In the genomic region with DNA sequence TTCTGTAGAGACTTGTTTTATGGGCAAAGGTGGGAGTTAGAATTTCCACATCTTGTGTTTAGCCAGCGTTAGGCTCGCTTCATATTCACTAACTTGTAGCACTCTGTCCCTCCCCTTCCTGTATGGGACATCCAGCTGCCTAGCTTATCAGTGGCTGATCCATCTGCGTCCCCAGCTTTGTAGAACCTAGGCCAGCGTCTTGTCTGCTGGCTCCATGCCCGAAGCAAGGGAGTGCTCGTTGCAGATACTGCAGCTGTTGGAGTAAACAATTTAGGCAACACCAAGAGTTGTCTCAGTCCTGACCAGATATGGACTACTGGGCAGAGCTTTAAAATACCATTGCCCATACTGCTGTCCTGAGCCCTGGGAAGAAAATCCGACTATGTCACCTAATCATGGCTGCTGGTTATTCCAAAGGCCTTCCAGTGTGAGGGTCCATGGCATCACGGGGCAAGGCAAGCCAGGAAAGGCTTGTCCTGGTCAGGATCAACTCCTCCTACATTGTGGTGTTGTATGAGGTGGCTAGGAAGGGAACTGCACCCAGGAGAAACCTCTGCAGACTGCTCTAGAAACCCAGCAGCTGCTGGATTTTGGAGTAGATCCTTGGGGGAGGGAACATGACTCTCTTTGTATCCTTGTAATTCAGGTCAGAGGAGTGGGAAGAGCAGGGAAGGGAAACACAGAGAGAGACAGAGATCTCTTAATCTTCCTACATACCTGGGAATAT, we compare ENCODE assay signal across 8 mouse cellular contexts.
A peak's percentile ranks its signal among the peaks of the same experiment; 100 is the strongest.
DNase-seq lines count a peak whose midpoint lies in the region; ATAC-seq and TF ChIP-seq lines count a peak whose summit lies in the region.

No protein-coding gene starts in this region.

- no peak overlapping the region for H3K27ac ChIP-seq in intestine, postnatal 0 days (ENCODE audit: low read depth, low read length)
- H3K27ac ChIP-seq in forebrain, embryonic 13.5 days: no peak overlapping the region

- ATAC-seq in erythroid progenitor cell, adult 5-6 weeks (replicated peaks; ENCODE audit: low FRiP score, poor library complexity, severe bottlenecking): peak; percentile 97
- ATAC-seq in intestine, postnatal 0 days: 0 out of 2 replicates have a peak, but pooled peaks have one; percentile 19
- ATAC-seq in forebrain, embryonic 13.5 days: no peak

- H3K9me3 ChIP-seq in intestine, postnatal 0 days (ENCODE audit: control insufficient read depth): no peaks in the 10 kb centered on the region
- H3K9me3 ChIP-seq in forebrain, embryonic 13.5 days (replicated peaks): no peaks in the 10 kb centered on the region

- H3K4me3 ChIP-seq in intestine, postnatal 0 days (ENCODE audit: low read depth, low read length): no peak overlapping the region
- H3K4me3 ChIP-seq in forebrain, embryonic 13.5 days: no peak overlapping the region

- DNase-seq in gastrocnemius, adult 18-20 months (ENCODE audit: low spot score): peak; percentile 32
- DNase-seq in gastrocnemius, adult 8-10 months (ENCODE audit: low spot score in 2 of 2): no peak
- DNase-seq in lung, postnatal 4 days: peak; percentile 78 to 91
- no peak for DNase-seq in frontal cortex, postnatal 14 days (ENCODE audit: low spot score in 2 of 2)
- no peak for DNase-seq in ovary, postnatal 36 days (ENCODE audit: low spot score)

- 48% methylated on average over 8 of the region's 8 CpGs for WGBS in intestine, postnatal 0 days
- 82% methylated on average over 8 of the region's 8 CpGs for WGBS in forebrain, embryonic 13.5 days

- peak; percentile 20 for TF ChIP-seq CTCF in intestine, postnatal 0 days (IDR thresholded peaks at IDR 0.05; ENCODE audit: low read depth)

- H3K4me1 ChIP-seq in intestine, postnatal 0 days (replicated peaks; ENCODE audit: control insufficient read depth, insufficient read depth, low read length): 0 out of 2 replicates have a peak, but pooled peaks cover 2% of the 10 kb centered on the region
- H3K4me1 ChIP-seq in forebrain, embryonic 13.5 days: peaks cover 13% of the 10 kb centered on the region

- H3K36me3 ChIP-seq in intestine, postnatal 0 days (ENCODE audit: control insufficient read depth, insufficient read depth): no peaks in the 10 kb centered on the region
- no peaks in the 10 kb centered on the region for H3K36me3 ChIP-seq in forebrain, embryonic 13.5 days (ENCODE audit: poor library complexity, severe bottlenecking)

- no peaks in the 10 kb centered on the region for H3K27me3 ChIP-seq in intestine, postnatal 0 days (replicated peaks; ENCODE audit: control insufficient read depth, insufficient read depth, low read length)
- no peaks in the 10 kb centered on the region for H3K27me3 ChIP-seq in forebrain, embryonic 13.5 days

- H3K9ac ChIP-seq in intestine, postnatal 0 days (ENCODE audit: low read depth, low read length): no peak overlapping the region
- no peak overlapping the region for H3K9ac ChIP-seq in forebrain, embryonic 13.5 days

- no peak overlapping the region for H3K4me2 ChIP-seq in intestine, postnatal 0 days (replicated peaks; ENCODE audit: low read depth)
- no peak overlapping the region for H3K4me2 ChIP-seq in forebrain, embryonic 13.5 days

Comparison
In these comparisons a context has a peak if more than half of its experiments do, and no peak if none do; other contexts are left out.
1. DNase-seq: peak in gastrocnemius, adult 18-20 months (single experiment) and lung, postnatal 4 days (2 of 2); none in gastrocnemius, adult 8-10 months (0 of 2), frontal cortex, postnatal 14 days (0 of 2) and ovary, postnatal 36 days (single experiment).